9 mouse cellular contexts compared by ENCODE assay signal in the genomic region with DNA sequence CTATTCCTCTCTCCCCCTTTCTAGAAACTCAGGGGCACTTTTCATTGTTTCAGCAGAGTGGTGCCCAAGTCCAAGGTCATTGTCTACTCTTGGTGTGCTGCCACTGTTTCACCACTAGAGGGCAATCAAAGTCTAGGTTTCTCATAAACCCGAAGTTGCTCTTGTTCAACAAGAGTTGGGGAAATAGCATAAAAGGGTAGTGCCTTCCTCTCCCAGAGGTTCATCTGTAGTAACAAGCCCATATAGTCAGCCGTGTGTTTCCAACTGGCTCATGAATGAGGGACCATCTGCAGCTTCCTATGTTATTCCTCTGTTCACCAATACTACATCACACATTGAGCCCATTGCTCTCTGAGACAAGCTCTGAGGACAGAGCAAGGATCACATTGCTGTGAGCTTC.
DNase-seq lines count a peak whose midpoint lies in the region; ATAC-seq lines count a peak whose summit lies in the region.
"Had no signal": no experiment of that assay in that cellular context is flagged by ENCODE, and none has a peak within 500 bp of the region (broad histone marks: within the 10 kb centered on the region; RNA-seq: fewer than 3 reads in every experiment).

No protein-coding gene starts in this region.

- H3K27ac ChIP-seq in liver, embryonic 12.5 days, result no peak overlapping the region
- no peak overlapping the region for H3K27ac ChIP-seq in kidney, embryonic 15.5 days
- H3K27ac ChIP-seq in limb, embryonic 10.5 days, result peak overlapping the region; percentile 73
- no peak overlapping the region for H3K27ac ChIP-seq in neural tube, embryonic 11.5 days (ENCODE audit: low read depth, low read length)

- DNase-seq in liver, result peak; percentile 8
- DNase-seq in cerebellum, adult 18-20 months, result peak; percentile 12 to 20
- DNase-seq in limb, embryonic 10.5 days (ENCODE audit: low spot score), result peak; percentile 57
- DNase-seq in neural tube, embryonic 11.5 days (ENCODE audit: low spot score), result peak; percentile 58
- DNase-seq in thymus, postnatal 14 days, result peak; percentile 20

- no peak overlapping the region for H3K4me2 ChIP-seq in liver, embryonic 12.5 days
- no peak overlapping the region for H3K4me2 ChIP-seq in kidney, embryonic 15.5 days
- no peak overlapping the region for H3K4me2 ChIP-seq in neural tube, embryonic 11.5 days (ENCODE audit: low read depth)

- no peak overlapping the region for H3K4me3 ChIP-seq in liver, embryonic 12.5 days
- H3K4me3 ChIP-seq in kidney, embryonic 15.5 days (replicated peaks), result no peak overlapping the region
- H3K4me3 ChIP-seq in limb, embryonic 10.5 days, result no peak overlapping the region
- no peak overlapping the region for H3K4me3 ChIP-seq in neural tube, embryonic 11.5 days (ENCODE audit: low read depth, low read length)
- H3K4me3 ChIP-seq: megakaryocyte, embryonic 14.5 days had no signal

- no peak for ATAC-seq in liver, embryonic 12.5 days
- ATAC-seq in frontal cortex, adult (ENCODE audit: low TSS enrichment), result peak; percentile 79
- peak; percentile 25; the same call in 1 of the 2 replicates for ATAC-seq in kidney, embryonic 15.5 days (replicated peaks; ENCODE audit: low FRiP score)
- ATAC-seq in neural tube, embryonic 11.5 days (ENCODE audit: insufficient read depth, low FRiP score, low TSS enrichment), result peak; percentile 48

- H3K4me1 ChIP-seq in liver, embryonic 12.5 days, result no peaks in the 10 kb centered on the region
- no peaks in the 10 kb centered on the region for H3K4me1 ChIP-seq in kidney, embryonic 15.5 days
- peaks cover 3% of the 10 kb centered on the region for H3K4me1 ChIP-seq in limb, embryonic 10.5 days
- no peaks in the 10 kb centered on the region for H3K4me1 ChIP-seq in neural tube, embryonic 11.5 days (ENCODE audit: control insufficient read depth, insufficient read depth, low read length)
- H3K4me1 ChIP-seq: megakaryocyte, embryonic 14.5 days had no signal

- 6% methylated on average over 2 of the region's 2 CpGs for WGBS in liver, embryonic 12.5 days (ENCODE audit: insufficient replicate concordance)
- 12% methylated on average over 2 of the region's 2 CpGs for WGBS in kidney, embryonic 15.5 days
- WGBS in limb, embryonic 10.5 days, result 26% methylated on average over 2 of the region's 2 CpGs
- 12% methylated on average over 2 of the region's 2 CpGs for WGBS in neural tube, embryonic 11.5 days

- no peaks in the 10 kb centered on the region for H3K27me3 ChIP-seq in liver, embryonic 12.5 days (replicated peaks)
- H3K27me3 ChIP-seq in kidney, embryonic 15.5 days, result no peaks in the 10 kb centered on the region
- H3K27me3 ChIP-seq in limb, embryonic 10.5 days (ENCODE audit: low read depth, poor library complexity, severe bottlenecking), result no peaks in the 10 kb centered on the region
- H3K27me3 ChIP-seq in neural tube, embryonic 11.5 days (ENCODE audit: control insufficient read depth, insufficient read depth, low read length), result no peaks in the 10 kb centered on the region
- H3K27me3 ChIP-seq: megakaryocyte, embryonic 14.5 days had no signal

- no peaks in the 10 kb centered on the region for H3K9me3 ChIP-seq in liver, embryonic 12.5 days (replicated peaks)
- H3K9me3 ChIP-seq in kidney, embryonic 15.5 days (replicated peaks), result no peaks in the 10 kb centered on the region
- H3K9me3 ChIP-seq in limb, embryonic 10.5 days (replicated peaks), result no peaks in the 10 kb centered on the region
- H3K9me3 ChIP-seq in neural tube, embryonic 11.5 days (ENCODE audit: control insufficient read depth, low read length), result no peaks in the 10 kb centered on the region
- H3K9me3 ChIP-seq: megakaryocyte, embryonic 14.5 days had no signal

- H3K36me3 ChIP-seq in liver, embryonic 12.5 days, result no peaks in the 10 kb centered on the region
- no peaks in the 10 kb centered on the region for H3K36me3 ChIP-seq in kidney, embryonic 15.5 days
- no peaks in the 10 kb centered on the region for H3K36me3 ChIP-seq in limb, embryonic 10.5 days
- no peaks in the 10 kb centered on the region for H3K36me3 ChIP-seq in neural tube, embryonic 11.5 days (ENCODE audit: control insufficient read depth, insufficient read depth, low read length)

- H3K9ac ChIP-seq in liver, embryonic 12.5 days, result no peak overlapping the region
- H3K9ac ChIP-seq in kidney, embryonic 15.5 days, result no peak overlapping the region
- H3K9ac ChIP-seq in neural tube, embryonic 11.5 days (ENCODE audit: low read length), result no peak overlapping the region

Comparison
In these comparisons a context has a peak if more than half of its experiments do, and no peak if none do; other contexts are left out.
1. DNase-seq: peak in every context shown above with its lines; median percentile 58 in neural tube, embryonic 11.5 days; 57 in limb, embryonic 10.5 days; 20 in thymus, postnatal 14 days; 16 in cerebellum, adult 18-20 months; 8 in liver.